Mouse (Mus musculus): Measurements from ENCODE around the gene Sema6d.

DNA sequence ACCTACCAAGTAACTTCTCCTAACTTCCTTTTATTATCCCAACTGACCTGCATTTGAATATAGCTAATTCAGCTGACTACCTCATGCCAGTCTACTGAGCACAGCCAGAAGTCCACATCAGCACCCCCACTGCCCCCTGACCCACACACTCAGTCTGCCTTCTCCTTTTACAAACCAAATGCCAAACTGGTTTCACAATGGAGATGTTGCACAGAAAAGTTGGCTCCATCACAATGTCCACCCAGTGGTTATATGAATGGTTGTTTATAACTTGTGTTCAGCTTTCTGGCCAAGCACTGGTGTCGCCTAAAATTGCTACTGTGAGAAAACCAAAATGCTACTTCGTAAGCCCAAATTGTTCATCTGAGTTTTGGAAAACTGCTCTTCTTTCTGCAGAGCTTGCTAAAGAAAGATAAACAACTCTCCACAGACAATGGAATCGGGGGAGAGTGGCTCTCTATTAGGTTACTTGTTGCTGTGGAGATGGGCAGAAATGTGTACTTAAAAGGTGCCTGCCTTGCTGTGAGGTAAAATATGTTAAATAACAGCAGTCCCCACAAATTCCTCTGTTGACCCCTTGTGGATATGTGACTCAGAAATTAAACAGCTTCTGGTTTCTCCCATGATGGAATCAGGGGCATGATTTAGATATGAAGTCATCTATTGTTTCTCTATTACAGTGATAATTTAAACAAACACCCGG is 154.9 kb downstream of the Sema6d start:
- no peak for TF ChIP-seq CTCF (IDR thresholded peaks at IDR 0.05; ENCODE audit: borderline replicate concordance, insufficient read depth, low read length)
- TF ChIP-seq POLR2A (IDR thresholded peaks at IDR 0.05; ENCODE audit: low read depth, low read length): no peak
